Mouse (Mus musculus) erythroblast, embryonic 14.5 days (primary cell): Measurements from ENCODE around the gene Brk1.

Source experiments
- GATA1 ChIP-seq: IDR thresholded peaks from 2 replicates; pipeline ENCODE4 v1.6.1; 2012; ENCODE audit warnings: low read length, inconsistent platforms, mixed read lengths
- TAL1 ChIP-seq: IDR thresholded peaks from 3 replicates; pipeline ENCODE4 v1.6.1; 2012; ENCODE audit warnings: low read length, inconsistent platforms, mixed read lengths

DNA sequence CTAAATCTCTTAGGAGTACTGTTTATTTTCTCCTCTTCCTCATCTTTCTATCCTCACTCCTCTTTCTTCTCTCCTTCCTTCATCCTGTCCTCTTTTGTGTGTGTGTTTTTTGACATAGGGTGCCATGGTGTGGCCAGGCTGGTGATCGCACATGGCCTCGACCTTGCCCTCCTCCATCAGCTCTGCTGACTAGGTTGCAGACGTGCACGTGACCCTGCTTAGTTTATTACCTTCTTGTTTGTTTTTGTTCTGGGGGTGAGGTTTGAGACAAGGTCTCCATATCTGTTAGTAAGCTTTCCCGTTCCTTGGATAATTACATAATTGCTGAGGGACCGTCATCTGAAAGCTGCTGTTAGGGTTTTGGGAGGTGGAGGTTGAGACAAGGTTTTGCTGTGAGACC is 4.3 kb downstream of the Brk1 start:
- TF ChIP-seq GATA1 (no peak), TAL1 (no peak)
